Mouse (Mus musculus): ENCODE results near the gene Rab40c. TPM values are rescaled to one million over a fixed set of nuclear protein-coding genes. Genes with fewer than 3 reads are reported as not detected.
"Not testable (repeated sequence)": the region's sequence is repeated elsewhere in the genome, so short reads cannot be mapped to it uniquely, and the experiment has no call there.

Gene Rab40c
- polyA plus RNA-seq, 1 experiment from 2014 or later, result 43.4 TPM

DNA sequence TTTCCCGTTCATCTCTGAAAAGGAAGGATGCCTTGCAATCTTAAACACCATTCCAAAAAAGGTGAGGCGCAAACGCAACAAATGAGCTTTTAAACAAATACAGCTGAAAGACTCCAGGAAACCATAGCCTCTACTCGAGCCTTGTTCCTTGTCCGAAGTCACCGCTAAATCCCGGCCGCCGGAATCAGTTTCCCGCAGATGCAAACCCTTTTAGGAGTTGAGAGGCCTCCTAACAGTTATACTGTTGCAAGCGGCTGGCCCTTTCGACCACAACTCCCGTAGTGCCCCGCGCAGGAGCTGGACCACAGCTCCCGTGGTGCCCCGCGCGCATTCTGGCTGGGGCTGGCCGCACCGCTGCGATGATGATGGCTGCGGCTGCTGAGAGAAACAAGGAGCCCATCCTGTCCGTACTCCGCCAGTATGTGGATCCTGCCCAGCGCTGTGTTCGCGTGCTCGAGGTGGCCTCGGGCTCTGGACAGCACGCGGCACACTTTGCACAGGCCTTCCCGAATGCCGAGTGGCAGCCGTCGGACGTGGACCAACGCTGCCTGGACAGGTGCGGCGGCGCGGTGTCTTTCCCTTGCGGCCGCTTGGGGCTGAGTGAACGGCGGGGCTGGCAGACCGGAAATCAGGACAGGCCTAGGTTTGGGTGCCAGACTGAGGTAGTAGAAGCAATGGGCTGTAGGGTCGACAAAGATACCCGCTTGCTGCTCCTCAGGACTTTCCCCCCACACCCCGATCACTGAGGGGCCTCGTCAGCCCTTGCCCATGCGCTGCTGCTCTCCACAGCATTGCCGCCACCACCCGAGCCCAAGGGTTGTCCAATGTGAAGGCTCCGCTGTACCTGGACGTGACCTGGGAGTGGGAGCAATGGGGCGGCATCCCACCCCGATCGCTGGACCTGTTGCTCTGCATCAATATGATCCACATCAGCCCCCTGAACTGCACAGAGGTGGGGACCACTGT is 44.1 kb downstream of the Rab40c start:
- Histone ChIP-seq H3K27me3 (ENCODE audit: insufficient read depth, poor library complexity, severe bottlenecking) (no peaks in the 10 kb centered on the region), H3K36me3 (peaks cover 32% of the 10 kb centered on the region), H3K27ac (peak overlapping the region; percentile 92), H3K9me3 (no peaks in the 10 kb centered on the region), H3K4me3 (peak overlapping the region; percentile 73), H3K4me1 (replicated peaks) (peaks cover 67% of the 10 kb centered on the region)
- DNase-seq (ENCODE audit: low spot score), result peak; percentile 90
- WGBS, result 1% methylated on average over 59 of the region's 59 CpGs

DNA sequence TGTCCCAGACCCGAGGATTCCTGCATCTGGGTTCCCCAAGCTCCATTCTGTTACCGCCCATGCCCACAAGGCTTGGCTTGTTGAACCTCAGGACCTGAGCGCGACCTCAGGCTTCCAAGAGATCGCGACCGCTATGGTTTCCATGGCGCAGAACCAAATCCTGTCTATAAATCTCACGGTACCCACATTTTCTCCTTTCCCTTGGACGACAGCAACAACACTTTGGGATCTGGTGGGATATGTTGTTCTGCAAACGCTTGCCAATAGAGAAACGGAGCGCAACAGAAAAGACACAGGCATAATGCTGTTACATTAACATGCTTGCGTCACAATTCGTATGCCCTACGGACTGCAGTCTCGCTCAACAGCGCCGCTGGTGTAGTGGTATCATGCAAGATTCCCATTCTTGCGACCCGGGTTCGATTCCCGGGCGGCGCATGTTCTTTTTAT is 44.8 kb downstream of the Rab40c start, which contains the start of gene Mettl26:
TSS of gene Mettl26 (plus strand) at position 354 of the 450 bp plus-strand sequence.
- peak; percentile 93 for DNase-seq (ENCODE audit: low spot score)
- WGBS, result under 1% methylated on average over 25 of the region's 25 CpGs
- Histone ChIP-seq H3K4me1 (replicated peaks) (peaks cover 60% of the 10 kb centered on the region), H3K4me3 (peak within 1 kb of the TSS; percentile 73), H3K27me3 (ENCODE audit: insufficient read depth, poor library complexity, severe bottlenecking) (no peaks in the 10 kb centered on the region), H3K36me3 (peaks cover 30% of the 10 kb centered on the region), H3K27ac (peak within 1 kb of the TSS; percentile 92), H3K9me3 (no peaks in the 10 kb centered on the region)

GRCm38 (mm10) chr17:25874148-25874720 is 45.3 kb downstream of the Rab40c start:
- WGBS, result 8% methylated on average over 14 of the region's 14 CpGs
- no peaks in the 10 kb centered on the region for H3K9me3 ChIP-seq
- H3K4me1 ChIP-seq (replicated peaks), result peaks cover 56% of the 10 kb centered on the region
- no peak for DNase-seq (ENCODE audit: low spot score)
- H3K36me3 ChIP-seq, result peaks cover 25% of the 10 kb centered on the region
- H3K27me3 ChIP-seq (ENCODE audit: insufficient read depth, poor library complexity, severe bottlenecking), result no peaks in the 10 kb centered on the region
- H3K27ac ChIP-seq, result peak overlapping the region; percentile 92
- peak overlapping the region; percentile 73 for H3K4me3 ChIP-seq

- H3K9me3 ChIP-seq, result no peaks in the 10 kb centered on the region
- DNase-seq (ENCODE audit: low spot score), result no peak
- H3K27ac ChIP-seq, result peak overlapping the region; percentile 92; the same call in 1 of the 2 replicates
- peaks cover 56% of the 10 kb centered on the region for H3K4me1 ChIP-seq (replicated peaks)
- H3K36me3 ChIP-seq, result peaks cover 19% of the 10 kb centered on the region
- peak overlapping the region; percentile 73 for H3K4me3 ChIP-seq
- WGBS, result 75% methylated on average over 11 of the region's 11 CpGs
- H3K27me3 ChIP-seq (ENCODE audit: insufficient read depth, poor library complexity, severe bottlenecking), result no peaks in the 10 kb centered on the region
These were observed 46.0 kb downstream of the Rab40c start for GRCm38 (mm10) chr17:25873405-25874147.

GRCm38 (mm10) chr17:25872676-25873075 is 46.9 kb downstream of the Rab40c start:
- H3K27ac ChIP-seq, result no peak overlapping the region
- WGBS, result 78% methylated on average over 3 of the region's 3 CpGs
- DNase-seq (ENCODE audit: low spot score), result no peak
- H3K9me3 ChIP-seq, result no peaks in the 10 kb centered on the region
- H3K27me3 ChIP-seq (ENCODE audit: insufficient read depth, poor library complexity, severe bottlenecking), result no peaks in the 10 kb centered on the region
- H3K4me1 ChIP-seq (replicated peaks), result peaks cover 56% of the 10 kb centered on the region
- H3K4me3 ChIP-seq, result no peak overlapping the region
- H3K36me3 ChIP-seq, result peaks cover 10% of the 10 kb centered on the region

GRCm38 (mm10) chr17:25871566-25871965 is 48.0 kb downstream of the Rab40c start:
- not testable (repeated sequence) for DNase-seq (ENCODE audit: low spot score); H3K27ac ChIP-seq; H3K36me3 ChIP-seq; H3K4me3 ChIP-seq; H3K9me3 ChIP-seq; H3K27me3 ChIP-seq (ENCODE audit: insufficient read depth, poor library complexity, severe bottlenecking)
- peaks cover 56% of the 10 kb centered on the region for H3K4me1 ChIP-seq (replicated peaks)

DNA sequence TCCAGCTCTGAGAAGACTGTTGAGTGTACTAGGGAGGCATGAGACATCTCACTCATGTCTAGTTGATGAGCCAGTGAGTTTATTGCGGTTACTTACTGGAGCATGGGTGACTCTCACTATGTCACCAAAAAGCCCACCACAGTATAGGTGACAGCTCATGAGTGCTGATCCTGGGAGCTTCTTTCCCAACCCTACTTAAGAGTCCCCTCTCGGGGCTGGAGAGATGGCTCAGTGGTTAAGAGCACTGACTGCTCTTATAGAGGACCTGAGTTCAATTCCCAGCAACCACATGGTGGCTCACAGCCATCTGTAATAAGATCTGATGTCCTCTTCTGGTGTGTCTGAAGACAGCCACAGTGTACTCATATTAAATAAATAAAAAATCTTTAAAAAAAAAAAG is 49.6 kb downstream of the Rab40c start:
- H3K9me3 ChIP-seq, result no peaks in the 10 kb centered on the region

DNA sequence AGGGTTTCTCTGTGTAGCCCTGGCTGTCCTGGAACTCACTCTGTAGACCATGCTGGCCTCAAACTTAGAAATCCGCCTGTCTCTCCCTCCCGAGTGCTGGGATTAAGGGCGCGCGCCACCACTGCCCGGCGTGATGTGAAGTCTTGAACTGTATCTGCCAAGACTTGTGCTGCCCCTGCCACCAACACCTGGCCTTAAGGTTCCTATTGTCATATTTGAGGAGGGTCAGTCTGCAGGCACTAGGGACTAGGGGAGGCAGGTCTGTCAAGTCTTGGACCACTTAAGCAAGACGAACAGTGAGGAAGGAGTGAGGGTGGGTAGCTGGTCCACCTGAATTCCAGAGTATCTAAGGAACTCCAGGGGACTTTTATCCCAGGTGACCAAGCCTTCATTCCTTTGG is 50.0 kb downstream of the Rab40c start:
- no peak overlapping the region for H3K27ac ChIP-seq
- H3K36me3 ChIP-seq, result no peaks in the 10 kb centered on the region
- WGBS, result 91% methylated on average over 8 of the region's 8 CpGs
- H3K4me1 ChIP-seq (replicated peaks), result peaks cover 44% of the 10 kb centered on the region
- 0 out of 2 replicates have a peak, but pooled peaks cover 2% of the 10 kb centered on the region for H3K27me3 ChIP-seq (ENCODE audit: insufficient read depth, poor library complexity, severe bottlenecking)
- no peaks in the 10 kb centered on the region for H3K9me3 ChIP-seq
- no peak overlapping the region for H3K4me3 ChIP-seq
- no peak for DNase-seq (ENCODE audit: low spot score)

More for the DNA sequence above, 49.6 kb downstream of the Rab40c start:
- 84% methylated on average over 2 of the region's 2 CpGs for WGBS
- H3K4me1 ChIP-seq (replicated peaks), result peaks cover 45% of the 10 kb centered on the region
- no peak for DNase-seq (ENCODE audit: low spot score)
- no peak overlapping the region for H3K4me3 ChIP-seq
- no peak overlapping the region for H3K27ac ChIP-seq
- H3K27me3 ChIP-seq (ENCODE audit: insufficient read depth, poor library complexity, severe bottlenecking), result 0 out of 2 replicates have a peak, but pooled peaks cover 2% of the 10 kb centered on the region
- H3K36me3 ChIP-seq, result no peaks in the 10 kb centered on the region

GRCm38 (mm10) chr17:25868601-25869191 is 50.8 kb downstream of the Rab40c start, which contains the start of gene Mcrip2:
TSS of gene Mcrip2 (minus strand) at chr17:25868764.
- DNase-seq (ENCODE audit: low spot score), result peak; percentile 80
- H3K9me3 ChIP-seq, result no peaks in the 10 kb centered on the region
- H3K27me3 ChIP-seq (ENCODE audit: insufficient read depth, poor library complexity, severe bottlenecking), result 0 out of 2 replicates have a peak, but pooled peaks cover 2% of the 10 kb centered on the region
- peak within 1 kb of the TSS; percentile 90 for H3K4me3 ChIP-seq
- H3K27ac ChIP-seq, result peak within 1 kb of the TSS; percentile 85
- H3K36me3 ChIP-seq, result no peaks in the 10 kb centered on the region
- peaks cover 36% of the 10 kb centered on the region for H3K4me1 ChIP-seq (replicated peaks)
- WGBS, result under 1% methylated on average over 24 of the region's 24 CpGs

DNA sequence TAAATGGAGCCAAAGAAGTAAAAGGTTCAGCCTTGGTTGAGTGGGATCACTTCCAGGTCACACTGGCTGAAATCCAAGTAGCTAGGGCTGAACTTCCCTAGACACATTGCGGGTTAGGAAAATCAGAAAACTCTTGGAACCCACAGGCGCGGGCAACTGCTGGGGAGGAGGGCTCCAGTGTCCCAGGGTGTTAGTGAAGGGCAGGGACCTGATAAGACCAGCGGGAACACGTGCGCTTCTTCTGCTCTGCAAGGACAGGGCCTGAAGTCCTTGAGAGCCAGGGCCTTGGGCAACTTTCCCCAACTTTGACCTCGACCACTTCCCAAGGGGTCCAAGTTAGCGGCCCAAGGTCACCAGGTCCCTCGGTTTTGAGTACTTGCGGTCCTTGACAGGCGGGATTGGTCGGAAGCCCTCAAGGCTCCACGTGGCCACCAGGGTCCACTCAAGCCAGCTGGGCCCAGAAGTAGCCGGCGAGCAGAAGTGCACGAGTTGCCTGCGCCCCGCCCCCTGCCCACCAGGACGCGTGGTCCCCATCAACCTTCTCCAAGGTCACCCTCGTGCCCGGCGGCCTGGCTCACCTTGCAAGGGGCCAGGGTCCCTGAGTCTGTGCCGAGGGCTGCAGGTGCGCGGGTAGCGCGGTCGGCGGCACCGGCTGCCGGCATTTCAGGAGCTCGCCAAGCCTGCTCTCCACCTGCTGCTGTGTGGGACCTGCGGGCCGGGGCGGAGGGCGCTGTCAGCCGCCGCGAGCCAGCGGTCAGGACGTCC is 51.5 kb downstream of the Rab40c start:
- Histone ChIP-seq H3K4me3 (peak overlapping the region; percentile 90), H3K4me1 (replicated peaks) (peaks cover 32% of the 10 kb centered on the region), H3K36me3 (no peaks in the 10 kb centered on the region), H3K9me3 (no peaks in the 10 kb centered on the region), H3K27ac (peak overlapping the region; percentile 85), H3K27me3 (ENCODE audit: insufficient read depth, poor library complexity, severe bottlenecking) (0 out of 2 replicates have a peak, but pooled peaks cover 2% of the 10 kb centered on the region)
- 1% methylated on average over 42 of the region's 42 CpGs for WGBS
- peak; percentile 66 for DNase-seq (ENCODE audit: low spot score)

GRCm38 (mm10) chr17:25867509-25867835 is 52.1 kb downstream of the Rab40c start:
- WGBS, result 17% methylated on average over 7 of the region's 7 CpGs
- Histone ChIP-seq H3K27me3 (ENCODE audit: insufficient read depth, poor library complexity, severe bottlenecking) (0 out of 2 replicates have a peak, but pooled peaks cover 2% of the 10 kb centered on the region), H3K36me3 (no peaks in the 10 kb centered on the region)

More at GRCm38 (mm10) chr17:25867509-25867835, 52.1 kb downstream of the Rab40c start:
- peak overlapping the region; percentile 85; the same call in 1 of the 2 replicates for H3K27ac ChIP-seq
- H3K4me3 ChIP-seq, result peak overlapping the region; percentile 90
- H3K4me1 ChIP-seq (replicated peaks), result peaks cover 29% of the 10 kb centered on the region
- no peak for DNase-seq (ENCODE audit: low spot score)
- H3K9me3 ChIP-seq, result no peaks in the 10 kb centered on the region

Measured in hindbrain, embryonic 10.5 days (tissue).